Mouse (Mus musculus): Measurements from ENCODE around the gene Ubap1l. TPM values are rescaled to one million over a fixed set of nuclear protein-coding genes. Genes with fewer than 3 reads are reported as not detected.

Ubap1l gene
- total RNA-seq, 2 experiments from 2014 or later = 2.5 to 4.7 TPM

DNA sequence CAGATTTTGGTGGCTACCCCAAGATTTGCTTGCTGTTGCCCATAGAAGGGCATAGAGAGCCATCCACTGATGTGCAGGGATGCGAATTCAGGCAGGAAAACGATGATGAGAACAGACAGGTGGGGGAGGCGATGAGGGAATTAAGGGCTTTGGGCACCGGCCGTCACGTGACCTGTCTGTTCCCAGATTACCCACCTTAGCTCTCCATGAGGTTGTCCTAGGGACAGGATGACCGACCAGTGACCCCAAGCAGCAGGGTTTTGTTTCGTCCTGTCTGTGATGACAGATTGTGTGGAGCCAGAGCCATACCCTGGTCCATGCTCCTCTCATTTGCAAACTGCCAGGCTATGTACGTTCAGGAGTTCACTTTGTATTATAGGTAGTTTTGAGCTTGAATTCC is 2.8 kb downstream of the Ubap1l start:
- no peak for DNase-seq (ENCODE audit: extremely low spot score in 1 of 2, low spot score in 2 of 2)
- intact Hi-C loops (cut with DNase I) = no loop called here

DNA sequence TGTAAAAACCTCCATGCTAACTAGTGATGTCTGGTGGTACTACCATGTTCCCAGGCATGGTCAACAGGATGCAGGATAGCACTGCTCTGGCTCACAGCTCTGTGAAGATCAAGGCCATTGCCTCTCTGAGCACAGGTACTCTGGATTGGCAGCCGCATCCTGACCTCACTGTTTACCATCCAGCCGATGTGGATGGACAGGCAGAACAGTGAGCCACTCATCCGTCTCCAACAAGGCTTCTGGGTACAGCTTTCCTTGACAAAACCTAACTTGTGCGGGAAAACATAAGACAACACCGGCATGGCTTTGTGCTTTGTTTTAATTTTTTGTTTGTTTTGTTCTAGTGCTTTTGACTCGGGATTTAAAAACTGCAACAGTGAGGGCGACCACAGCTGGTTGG is 4.9 kb downstream of the Ubap1l start:
- intact Hi-C loops (cut with DNase I) = no loop called here
- peak in 1 of 2 experiments; percentile 10 for DNase-seq (ENCODE audit: extremely low spot score in 1 of 2, low spot score in 2 of 2)

DNA sequence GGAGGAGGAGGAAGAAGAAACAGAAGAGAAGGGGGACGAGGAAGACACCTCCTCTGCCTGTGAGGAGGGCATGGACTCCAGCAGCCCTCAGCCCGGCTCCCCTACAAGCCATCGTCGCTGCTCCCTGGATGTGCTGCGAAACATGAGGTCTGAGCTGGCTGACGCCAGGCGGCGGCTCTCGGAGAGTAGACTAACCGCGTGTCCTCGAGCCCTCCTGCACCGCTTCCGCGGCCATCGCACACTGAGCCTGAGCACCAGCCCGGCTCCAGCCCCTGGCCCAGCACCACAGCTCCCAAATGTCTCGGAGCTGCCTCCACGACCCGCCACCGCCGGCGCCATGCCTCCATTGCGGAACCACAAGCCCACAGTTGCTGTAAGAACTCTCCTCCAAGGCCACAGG is 10.9 kb downstream of the Ubap1l start:
- intact Hi-C loops (cut with DNase I) = loop anchor here (10.0 kb wide), 1 partner anchor 63 kb away; the partner anchor contains the start of gene Mtfmt
- no peak for DNase-seq (ENCODE audit: extremely low spot score in 1 of 2, low spot score in 2 of 2)

DNA sequence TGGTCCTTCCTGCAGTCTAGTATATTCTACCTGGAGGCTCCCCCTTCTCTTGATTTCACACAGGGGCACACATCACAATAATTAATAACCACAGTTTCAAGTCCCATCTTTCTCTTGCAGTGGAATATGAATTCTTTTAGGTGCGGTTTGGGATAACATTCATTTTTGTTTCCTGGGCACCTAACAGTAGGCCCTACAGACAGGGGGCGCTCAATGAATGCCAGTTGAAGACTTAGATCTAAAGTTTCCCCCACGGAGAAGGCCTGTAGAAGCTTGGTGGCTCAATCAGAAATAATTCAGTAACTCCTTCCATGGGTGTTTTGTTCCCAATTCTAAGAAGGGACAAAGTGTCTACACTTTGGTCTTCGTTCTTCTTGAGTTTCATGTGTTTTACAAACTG is 11.6 kb downstream of the Ubap1l start:
- DNase-seq (ENCODE audit: extremely low spot score in 1 of 2, low spot score in 2 of 2) = peak in 1 of 2 experiments; percentile 60
- intact Hi-C loops (cut with DNase I) = loop anchor here (10.0 kb wide), 1 partner anchor 62 kb away; the partner anchor contains the start of gene Mtfmt

DNA sequence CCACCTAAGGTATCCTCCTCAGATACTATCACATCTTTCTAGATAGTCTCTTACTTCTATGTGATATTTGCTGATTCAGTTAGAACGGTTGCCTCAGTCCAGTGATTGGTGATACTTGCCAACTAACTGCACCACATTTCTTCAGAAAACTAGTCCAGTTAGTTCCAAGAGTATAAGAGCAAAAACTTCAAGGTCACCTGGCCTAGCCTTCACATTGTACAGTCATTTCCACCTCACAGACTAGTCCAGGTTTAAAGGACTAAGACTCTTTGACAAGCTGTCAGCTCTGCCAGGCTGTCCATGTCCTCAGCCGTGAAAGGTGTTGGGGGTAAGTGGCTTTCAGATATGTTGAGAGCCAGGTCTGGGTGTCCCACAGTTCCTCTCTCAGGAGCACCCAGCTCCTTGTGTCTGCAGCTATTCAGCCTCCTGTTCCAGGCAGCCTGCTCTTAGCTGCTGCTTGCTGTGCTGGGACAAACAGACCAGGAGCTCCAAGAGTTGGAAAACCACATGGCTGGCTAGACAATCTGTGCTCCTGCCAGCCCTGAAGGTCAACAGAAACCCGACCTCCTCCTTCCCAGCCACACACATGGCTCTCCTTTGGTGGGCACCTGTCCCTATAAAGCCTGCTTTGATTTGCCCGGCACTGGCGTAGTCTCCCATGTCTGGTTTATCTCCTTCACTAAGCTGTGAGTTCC is 13.8 kb downstream of the Ubap1l start:
- DNase-seq (ENCODE audit: extremely low spot score in 1 of 2, low spot score in 2 of 2) = no peak
- intact Hi-C loops (cut with DNase I) = loop anchor here (10.0 kb wide), 1 partner anchor 60 kb away; the partner anchor contains the start of gene Mtfmt

DNA sequence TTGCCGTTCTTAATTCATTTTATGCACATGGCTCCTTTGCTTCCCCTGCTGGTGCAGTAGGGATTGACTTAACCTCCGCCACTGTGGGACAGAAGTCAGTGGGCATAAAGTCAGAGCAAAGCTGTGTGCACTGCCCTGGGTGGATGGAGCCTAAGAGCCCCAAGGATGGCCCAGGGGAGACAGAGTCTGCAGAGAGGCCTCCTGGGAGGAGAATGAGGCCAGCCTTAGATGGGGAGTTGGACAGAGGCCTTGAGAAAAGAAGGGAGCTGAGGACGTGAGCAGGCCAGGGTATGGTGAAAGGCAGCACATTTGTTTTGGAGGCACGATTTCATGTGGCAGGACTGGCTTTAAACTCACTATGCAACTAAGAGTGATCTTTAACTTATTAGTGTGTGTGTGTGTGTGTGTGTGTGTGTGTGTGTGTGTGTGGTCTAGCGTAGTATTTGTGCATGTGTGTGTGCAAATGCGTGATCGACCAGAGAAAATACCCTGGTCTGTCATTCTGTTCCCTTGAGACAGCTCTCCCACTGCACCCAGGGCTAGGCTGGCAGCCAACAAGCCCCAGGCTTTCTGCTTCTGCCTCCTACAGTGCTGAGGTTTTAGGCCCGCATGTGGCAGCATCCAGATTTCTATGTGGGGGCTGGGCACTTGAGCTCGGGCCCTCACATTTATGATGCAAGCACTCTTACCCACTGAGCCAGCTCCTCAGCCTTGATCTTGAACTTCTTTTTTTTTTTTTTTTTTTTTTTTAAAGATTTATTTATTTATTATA is 14.5 kb downstream of the Ubap1l start:
- peak; percentile 33 to 62 for DNase-seq (ENCODE audit: extremely low spot score in 1 of 2, low spot score in 2 of 2)

DNA sequence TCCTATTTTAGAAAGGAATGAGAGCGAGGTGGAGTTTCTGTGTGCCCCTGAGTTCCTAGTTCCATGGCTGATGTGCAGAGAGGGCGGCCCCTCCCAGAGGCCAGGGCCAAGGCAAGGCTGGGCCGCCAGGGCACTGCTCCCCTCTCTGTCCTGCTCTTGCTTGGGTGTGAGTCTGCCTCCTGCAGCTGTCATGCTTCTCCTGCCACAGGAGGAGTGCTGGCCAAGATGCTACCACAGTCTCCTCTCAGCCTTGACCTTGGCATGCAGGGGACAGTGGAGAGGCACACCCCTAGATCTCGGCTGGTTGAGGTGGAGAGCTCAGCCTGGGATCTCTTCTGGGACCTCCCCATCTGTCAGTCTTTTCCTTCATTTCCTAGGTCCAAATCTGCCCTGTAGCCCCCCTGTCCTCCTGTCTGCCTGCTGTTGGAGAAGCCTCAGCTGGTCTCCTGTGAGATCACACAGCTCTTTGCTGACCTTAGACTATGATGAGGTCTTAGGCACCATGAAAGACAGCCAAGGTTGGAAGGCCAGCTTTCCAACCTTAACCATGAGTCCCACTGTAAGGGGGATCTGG is 20.3 kb downstream of the Ubap1l start:
- intact Hi-C loops (cut with DNase I) = no loop called here
- DNase-seq (ENCODE audit: extremely low spot score in 1 of 2, low spot score in 2 of 2) = no peak

More for the DNA sequence above, 14.5 kb downstream of the Ubap1l start:
- intact Hi-C loops (cut with DNase I) = loop anchor here (10.0 kb wide), 1 partner anchor 59 kb away; the partner anchor contains the start of gene Mtfmt

DNA sequence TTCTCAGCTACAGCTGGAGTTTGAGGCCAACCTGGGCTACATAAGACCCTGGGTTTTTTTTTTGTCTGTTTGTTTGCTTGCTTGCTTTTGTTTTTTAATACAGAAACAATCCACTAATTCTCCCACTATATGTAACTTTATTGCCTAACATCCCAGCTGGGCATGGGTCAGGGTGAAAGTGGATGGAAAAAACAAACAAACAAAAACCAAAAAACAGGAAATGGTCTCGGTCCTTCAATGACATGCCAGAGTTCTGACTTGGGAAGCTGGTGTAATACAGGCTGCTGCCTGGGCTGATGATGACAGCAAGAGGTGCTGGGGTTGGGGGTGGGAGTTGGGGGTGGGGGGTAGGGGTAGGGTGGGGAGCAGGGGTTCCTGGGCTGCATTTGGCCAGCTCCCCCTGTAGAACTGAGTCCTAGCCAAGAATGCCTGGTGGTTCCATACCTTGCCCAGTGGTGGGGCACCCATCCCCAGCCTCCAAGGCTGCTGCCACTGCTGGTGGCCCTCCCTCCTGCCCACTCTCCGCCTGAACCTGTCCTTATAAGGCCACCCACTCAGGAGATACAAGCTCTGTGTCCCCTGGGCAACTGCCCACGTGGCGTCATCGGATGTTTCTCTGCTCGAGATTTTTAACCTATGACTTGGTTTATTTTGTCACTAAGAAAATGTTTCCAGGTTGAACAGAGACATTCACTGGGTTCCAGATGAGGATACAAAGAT is 21.4 kb downstream of the Ubap1l start:
- no peak for DNase-seq (ENCODE audit: extremely low spot score in 1 of 2, low spot score in 2 of 2)
- intact Hi-C loops (cut with DNase I) = no loop called here

DNA sequence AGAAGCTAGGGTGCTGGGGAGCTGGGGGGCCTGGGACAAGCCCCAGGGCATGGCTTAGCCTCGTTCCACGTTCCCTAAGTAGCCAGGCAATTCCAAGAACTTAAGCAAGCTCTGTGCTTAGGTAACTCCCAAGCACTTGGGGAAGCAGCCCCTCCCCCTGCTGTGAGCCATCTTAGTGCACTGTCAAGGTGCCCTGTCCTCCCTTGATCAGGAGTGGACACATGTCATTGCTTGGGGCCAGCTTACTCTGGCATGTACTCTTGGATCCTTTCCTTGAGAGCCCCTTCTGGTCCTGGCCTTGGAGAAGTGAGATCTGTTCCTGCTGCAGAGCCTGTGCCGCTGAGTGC is 21.9 kb downstream of the Ubap1l start:
- intact Hi-C loops (cut with DNase I) = no loop called here
- DNase-seq (ENCODE audit: extremely low spot score in 1 of 2, low spot score in 2 of 2) = no peak

DNA sequence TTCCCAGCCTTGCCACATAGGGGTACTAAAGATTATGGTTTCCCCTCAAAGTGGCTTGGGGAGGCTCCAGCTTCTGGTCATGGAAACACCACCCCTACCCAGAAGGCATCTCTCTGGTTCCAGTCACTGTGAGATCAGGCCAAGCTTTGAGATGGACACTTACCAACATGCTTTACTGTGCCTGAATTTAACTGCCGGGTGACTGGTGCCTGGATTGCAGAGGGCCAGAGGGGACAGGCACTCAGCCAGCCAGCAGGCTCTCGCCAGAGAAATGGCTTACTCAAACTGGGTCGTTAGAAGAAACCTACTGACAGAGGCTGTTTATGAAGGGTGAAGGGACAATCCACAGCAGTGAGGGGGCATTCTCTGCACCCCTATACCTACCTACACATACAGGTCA is 23.4 kb downstream of the Ubap1l start:
- intact Hi-C loops (cut with DNase I) = no loop called here
- no peak for DNase-seq (ENCODE audit: extremely low spot score in 1 of 2, low spot score in 2 of 2)

DNA sequence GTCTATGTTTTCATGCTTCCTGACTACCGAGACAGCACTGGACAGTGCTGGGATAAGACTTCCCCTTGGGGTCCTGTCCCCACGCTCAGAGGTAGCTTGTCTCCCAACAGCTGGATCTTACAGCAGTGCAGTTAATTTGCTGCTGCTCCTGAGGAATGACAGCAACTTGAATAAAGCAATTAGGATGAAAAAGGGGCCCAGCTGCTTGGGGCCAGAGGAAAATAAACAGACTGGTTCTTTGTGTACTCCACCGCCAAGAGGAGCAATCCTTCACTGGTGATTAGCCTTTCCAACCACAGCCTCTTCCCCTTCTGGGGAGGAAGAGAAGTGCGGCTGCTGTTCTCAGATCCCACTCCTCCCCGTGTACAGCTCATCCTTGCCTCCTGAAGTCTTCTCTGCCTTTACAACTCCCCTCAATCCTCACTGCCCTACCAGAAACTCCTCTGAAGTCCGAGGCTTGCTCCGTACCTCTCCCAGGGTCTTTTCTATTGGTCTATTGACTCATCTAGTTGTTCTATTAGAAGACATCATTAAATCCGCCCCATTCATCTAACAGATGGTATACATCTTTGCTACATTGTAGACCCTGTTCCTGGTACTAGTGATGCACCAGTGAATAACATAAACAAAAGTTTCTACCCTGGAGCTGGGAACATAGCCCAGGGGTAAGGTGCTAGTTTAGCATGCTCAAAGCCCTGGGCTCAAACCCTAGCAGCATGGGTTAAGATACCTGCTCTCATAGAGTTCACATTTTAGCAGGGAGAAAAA is 25.7 kb downstream of the Ubap1l start:
- intact Hi-C loops (cut with DNase I) = no loop called here

DNA sequence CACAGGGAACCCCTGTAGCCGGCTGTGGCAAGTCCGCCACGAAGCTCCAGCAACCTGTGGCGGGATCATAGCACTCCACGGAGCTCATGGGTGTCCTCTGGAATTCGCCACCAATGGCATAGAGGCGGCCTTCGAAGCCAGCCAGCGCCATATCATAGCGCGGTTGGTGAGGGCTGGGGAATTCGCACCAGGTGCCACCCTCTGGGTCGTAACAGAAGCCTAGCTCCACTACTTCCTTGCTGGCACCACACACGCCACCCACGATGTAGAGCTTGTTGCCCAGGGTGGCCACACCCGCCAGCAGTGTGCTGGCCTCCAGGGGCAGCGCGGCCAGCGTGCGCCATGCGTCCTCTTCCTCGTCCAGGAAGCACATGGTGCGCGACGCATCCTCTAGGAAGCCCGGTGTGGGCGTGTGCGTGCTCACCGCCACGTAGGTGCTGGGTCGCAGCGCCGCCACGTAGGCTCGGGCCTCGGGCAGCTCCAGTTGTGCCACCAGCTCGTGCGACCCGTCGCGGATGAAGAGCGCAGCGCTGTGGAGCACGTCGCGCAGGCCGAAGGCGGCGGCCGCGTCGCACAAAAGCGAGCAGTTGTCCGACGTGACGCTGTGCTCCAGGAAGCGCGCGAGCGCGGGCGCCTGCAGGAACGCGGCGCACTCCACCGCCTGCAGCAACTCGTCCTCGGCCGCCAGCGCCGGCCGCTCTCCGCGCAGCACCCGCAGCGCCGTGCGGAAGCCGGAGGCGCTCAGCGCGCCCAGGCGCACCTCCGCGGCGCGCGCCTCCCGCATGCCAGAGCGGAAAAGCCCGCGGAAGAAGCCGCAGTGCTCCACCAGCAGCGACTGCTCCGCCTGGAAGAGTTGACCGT is 30.1 kb downstream of the Ubap1l start:
- intact Hi-C loops (cut with DNase I) = no loop called here

More for the DNA sequence above, 25.7 kb downstream of the Ubap1l start:
- DNase-seq (ENCODE audit: extremely low spot score in 1 of 2, low spot score in 2 of 2) = no peak

DNA sequence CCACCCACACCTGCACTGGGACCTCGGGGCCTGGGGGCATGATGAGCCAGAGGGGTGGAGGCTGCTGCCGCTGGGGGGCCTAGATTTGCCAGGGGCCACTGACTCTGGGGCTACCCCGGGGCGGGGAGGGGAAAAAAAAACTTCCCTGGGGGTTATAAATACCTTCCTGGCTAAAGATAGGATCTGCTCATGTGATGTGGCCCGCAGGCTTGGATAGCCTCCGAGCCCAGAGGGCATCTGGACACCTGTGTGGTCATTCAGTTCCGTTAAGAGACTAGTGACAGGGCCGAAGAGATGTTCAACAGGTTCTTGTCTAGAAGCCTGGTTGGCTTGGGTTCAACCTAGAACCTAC is 30.7 kb downstream of the Ubap1l start, which contains the start of gene Kbtbd13:
TSS of gene Kbtbd13 (minus strand) at position 40 of the 352 bp plus-strand sequence.
- no peak for DNase-seq (ENCODE audit: extremely low spot score in 1 of 2, low spot score in 2 of 2)
- intact Hi-C loops (cut with DNase I) = no loop called here

More for the DNA sequence above, 30.1 kb downstream of the Ubap1l start:
- DNase-seq (ENCODE audit: extremely low spot score in 1 of 2, low spot score in 2 of 2) = peak in 1 of 2 experiments; percentile 49

DNA sequence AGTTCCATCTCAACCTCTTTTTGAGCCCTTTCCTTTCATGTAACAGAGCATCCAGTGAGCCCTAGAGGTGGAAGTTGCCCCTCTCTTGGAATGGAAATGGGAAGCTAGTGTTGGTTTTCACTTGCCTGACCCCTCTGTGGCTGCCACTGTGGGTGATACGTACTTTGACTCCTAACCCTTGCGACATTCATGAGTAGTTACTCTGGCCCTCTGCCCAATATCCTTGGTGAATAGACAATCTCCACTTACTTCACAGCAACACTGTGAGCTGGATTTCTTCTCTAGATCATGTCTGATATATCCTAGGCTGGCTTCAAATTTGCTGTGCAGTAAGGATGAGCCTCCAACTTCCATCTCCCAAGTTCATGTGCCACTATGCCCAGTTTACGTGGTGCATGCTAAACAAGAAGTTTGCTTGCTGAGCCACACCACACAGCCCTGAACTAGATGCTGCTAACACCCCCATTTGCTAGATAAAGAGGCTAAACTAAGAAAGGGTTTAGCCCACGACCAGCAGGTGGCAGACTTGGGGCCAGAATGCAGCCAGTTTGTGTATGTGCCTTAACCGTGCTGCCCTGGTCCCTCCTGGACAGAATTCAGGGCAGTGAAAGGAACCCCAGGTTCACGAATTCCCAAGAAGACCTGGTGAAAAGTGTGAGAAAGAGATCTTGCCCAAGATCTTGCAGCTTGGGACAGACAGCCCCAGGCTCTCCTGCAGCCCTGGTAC is 32.0 kb downstream of the Ubap1l start:
- intact Hi-C loops (cut with DNase I) = loop anchor here (2.0 kb wide), 1 partner anchor 40 kb away; no protein-coding TSS in a partner anchor
- peak; percentile 19 to 76 for DNase-seq (ENCODE audit: extremely low spot score in 1 of 2, low spot score in 2 of 2)

DNA sequence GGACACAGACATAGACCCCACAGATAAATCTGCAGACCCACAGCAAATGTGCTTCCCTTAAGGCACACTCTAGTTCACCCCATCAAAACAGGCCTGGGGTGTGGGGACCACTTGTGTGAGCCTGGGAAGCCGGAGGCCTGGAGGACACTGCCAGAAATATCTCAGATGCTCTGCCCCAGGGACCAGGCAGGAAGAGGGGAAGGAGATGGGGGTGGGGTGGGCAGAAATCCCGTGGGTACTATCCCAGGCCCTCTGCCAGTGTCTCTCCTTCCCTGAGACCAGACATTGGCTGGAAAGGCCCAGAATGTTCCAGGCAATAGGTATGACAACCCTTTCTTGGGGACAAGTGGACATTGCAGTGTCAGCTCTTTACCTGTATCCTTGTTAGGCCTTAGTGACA is 32.8 kb downstream of the Ubap1l start:
- intact Hi-C loops (cut with DNase I) = loop anchor here (2.0 kb wide), 1 partner anchor 39 kb away; no protein-coding TSS in a partner anchor
- DNase-seq (ENCODE audit: extremely low spot score in 1 of 2, low spot score in 2 of 2) = peak in 1 of 2 experiments; percentile 57

DNA sequence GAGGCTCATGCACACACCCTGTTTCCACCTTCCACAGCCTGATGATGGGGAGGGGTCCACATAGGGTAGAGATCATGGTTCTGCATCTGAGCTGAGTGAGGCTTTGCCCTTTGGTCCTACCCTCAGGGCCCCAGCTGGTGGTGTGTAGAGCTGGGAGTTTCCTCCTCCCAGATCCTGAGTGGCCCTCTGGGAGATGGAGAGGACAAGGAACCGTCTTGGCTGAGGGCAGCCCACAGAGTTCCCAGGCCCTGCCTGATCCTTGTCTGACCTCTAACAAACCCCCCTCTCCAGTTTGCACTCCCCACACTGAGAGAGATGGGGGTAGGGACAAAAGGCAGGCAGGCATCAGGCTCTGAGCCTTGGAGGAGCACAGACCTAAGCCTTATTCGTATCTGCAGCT is 33.5 kb downstream of the Ubap1l start:
- peak in 1 of 2 experiments; percentile 56 for DNase-seq (ENCODE audit: extremely low spot score in 1 of 2, low spot score in 2 of 2)
- intact Hi-C loops (cut with DNase I) = no loop called here

DNA sequence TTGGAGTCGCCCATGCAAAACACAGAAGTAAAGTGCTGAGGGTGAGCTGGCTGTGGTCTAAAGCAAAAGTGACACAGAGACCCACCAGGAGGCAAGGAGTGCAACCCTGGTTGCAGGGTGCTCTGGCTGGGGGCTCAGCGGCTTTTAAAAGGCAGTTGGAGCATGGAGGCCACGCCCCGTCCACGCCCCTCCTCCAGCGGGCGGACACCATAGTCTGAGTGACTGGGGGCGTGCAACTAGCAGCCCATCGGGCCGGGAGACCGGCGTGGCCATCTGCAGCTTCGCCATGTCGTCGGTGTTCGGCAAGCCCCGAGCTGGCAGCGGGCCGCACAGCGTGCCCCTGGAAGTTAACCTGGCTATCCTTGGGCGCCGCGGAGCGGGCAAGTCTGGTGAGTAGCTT is 37.4 kb downstream of the Ubap1l start, which contains the start of gene Rasl12:
TSS of gene Rasl12 (plus strand) at position 228 of the 400 bp plus-strand sequence.
- DNase-seq (ENCODE audit: extremely low spot score in 1 of 2, low spot score in 2 of 2) = peak; percentile 12 to 88
- intact Hi-C loops (cut with DNase I) = no loop called here
